Mouse (Mus musculus) midbrain, embryonic 14.5 days (tissue): ENCODE data around the gene Zfp184. TPM values are rescaled to one million over a fixed set of nuclear protein-coding genes. Genes with fewer than 3 reads are reported as not detected.
A peak's percentile ranks its signal among the peaks of the same experiment; 100 is the strongest.

Experiments
- ATAC-seq: fragments of 200-750 bp; cut with Nextera tagmentation; 2 replicates; pipeline ENCODE4 v1.8.0; 2017; ENCODE audit warnings: moderate number of reproducible peaks, moderate library complexity; ENCODE audit not compliant: low FRiP score, low TSS enrichment
- DNase-seq: peaks from one replicate; pipeline ENCODE4 v3.0.0-alpha.2; 2015
- H3K27ac ChIP-seq: fragments of 300-500 bp; sonication (generic); replicated peaks from 2 replicates; pipeline ENCODE4 v1.5.1; 2014; ENCODE audit warnings: mild to moderate bottlenecking, low read depth, low read length, moderate library complexity
- H3K27me3 ChIP-seq: fragments of 300-500 bp; sonication (generic); 2 replicates; pipeline ENCODE4 v1.6.1; 2014; ENCODE audit warnings: low read length, control low read depth, mixed read lengths; ENCODE audit not compliant: control insufficient read depth, insufficient read depth
- H3K36me3 ChIP-seq: fragments of 300-500 bp; sonication (generic); 2 replicates; pipeline ENCODE4 v1.6.1; 2014; ENCODE audit warnings: low read length, control low read depth; ENCODE audit not compliant: control insufficient read depth, insufficient read depth
- H3K4me1 ChIP-seq: fragments of 300-500 bp; sonication (generic); 2 replicates; pipeline ENCODE4 v1.6.1; 2014; ENCODE audit warnings: mild to moderate bottlenecking, antibody characterized with exemption, low read length, control low read depth; ENCODE audit not compliant: control insufficient read depth, insufficient read depth
- H3K4me2 ChIP-seq: fragments of 300-500 bp; sonication (generic); 2 replicates; pipeline ENCODE4 v1.6.1; 2014; ENCODE audit warnings: mild to moderate bottlenecking, low read length, moderate library complexity
- H3K4me3 ChIP-seq: fragments of 300-500 bp; sonication (generic); replicated peaks from 2 replicates; pipeline ENCODE4 v1.5.1; 2014; ENCODE audit warnings: low read depth, low read length
- H3K9ac ChIP-seq: fragments of 300-500 bp; sonication (generic); replicated peaks from 2 replicates; pipeline ENCODE4 v1.6.1; 2014; ENCODE audit warnings: mild to moderate bottlenecking, low read length, moderate library complexity
- H3K9me3 ChIP-seq: fragments of 300-500 bp; sonication (generic); 2 replicates; pipeline ENCODE4 v1.6.1; 2016; ENCODE audit warnings: low read length, control low read depth, mixed read lengths; ENCODE audit not compliant: control insufficient read depth
- WGBS: fragments of 180-500 bp; shearing (Covaris S2); extraction: QIAGEN DNeasy Blood & Tissue Kit; methylation state at CpG from one replicate; pipeline ENCODE4 v1.1.7; 2014; 5-methylcytosine and 5-hydroxymethylcytosine counted together
- polyA plus RNA-seq: library from polyadenylated mRNA; unstranded; fragments of >200 nt; fragmentation: Nextera tagmentation; extraction: Ambion mirVana; gene quantifications from 2 replicates; pipeline ENCODE4 v1.2.1, GENCODE M21; 2014

Zfp184 gene
- polyA plus RNA-seq, 1 experiment from 2014 or later = 18.2 TPM

- Histone ChIP-seq H3K9me3 (no peaks in the 10 kb centered on the region), H3K9ac (no peak overlapping the region), H3K4me2 (peak overlapping the region; percentile 48), H3K27ac (no peak overlapping the region), H3K27me3 (peaks cover 62% of the 10 kb centered on the region), H3K4me1 (0 out of 2 replicates have a peak, but pooled peaks cover 5% of the 10 kb centered on the region), H3K4me3 (peak overlapping the region; percentile 11; the same call in 1 of the 2 replicates), H3K36me3 (no peaks in the 10 kb centered on the region)
- under 1% methylated on average over 16 of the region's 16 CpGs for WGBS
- no peak for DNase-seq
- no peak for ATAC-seq
Measured at GRCm38 (mm10) chr13:21917992-21918391, 26.9 kb upstream of the Zfp184 start.

DNA sequence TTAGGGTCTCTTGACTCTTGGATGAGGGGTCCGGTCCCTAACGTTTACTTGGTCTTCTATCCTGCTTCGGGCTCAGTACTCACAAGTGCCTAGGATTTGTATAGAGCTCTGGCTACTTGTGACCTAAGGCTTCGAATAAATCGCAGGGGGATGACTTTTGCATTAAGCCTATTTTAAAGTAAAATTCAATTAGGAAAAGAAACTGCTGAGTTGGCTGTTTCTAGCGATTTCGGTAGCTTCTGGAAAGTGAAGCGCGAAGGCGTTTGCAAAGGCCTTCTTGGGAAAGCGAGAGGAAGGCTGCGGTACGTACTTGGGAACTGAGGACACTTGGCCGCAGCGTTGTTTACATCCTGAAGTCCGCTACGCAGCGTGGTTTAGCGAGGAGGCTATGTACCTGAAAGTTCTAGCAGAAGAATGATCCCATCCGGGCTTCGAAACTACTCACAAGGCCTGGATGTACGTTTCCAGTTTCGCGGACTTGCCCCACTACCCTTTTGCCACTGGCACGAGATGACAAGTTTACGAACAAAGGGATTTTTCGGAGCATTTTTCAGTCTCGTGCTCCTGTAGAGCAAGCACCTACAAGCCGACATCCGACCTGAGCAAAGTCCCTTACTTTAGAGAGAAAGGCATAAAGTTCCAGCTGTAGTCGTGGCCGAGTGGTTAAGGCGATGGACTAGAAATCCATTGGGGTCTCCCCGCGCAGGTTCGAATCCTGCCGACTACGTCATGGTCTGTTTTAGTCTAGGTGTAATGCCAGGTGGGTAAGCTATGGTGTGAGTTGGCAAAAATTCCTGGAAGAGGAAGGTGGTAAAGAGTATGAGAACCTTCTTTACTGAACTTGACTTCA lies 26.1 kb upstream of the Zfp184 start:
- DNase-seq (peak; percentile 66), ATAC-seq (0 out of 2 replicates have a peak, but pooled peaks have one; percentile 46)
- H3K36me3 ChIP-seq = no peaks in the 10 kb centered on the region
- peaks cover 58% of the 10 kb centered on the region for H3K27me3 ChIP-seq
- peak overlapping the region; percentile 48 for H3K4me2 ChIP-seq
- no peak overlapping the region for H3K27ac ChIP-seq
- H3K4me1 ChIP-seq = 0 out of 2 replicates have a peak, but pooled peaks cover 5% of the 10 kb centered on the region
- no peak overlapping the region for H3K9ac ChIP-seq
- under 1% methylated on average over 38 of the region's 38 CpGs for WGBS
- no peaks in the 10 kb centered on the region for H3K9me3 ChIP-seq
- H3K4me3 ChIP-seq = peak overlapping the region; percentile 27

GRCm38 (mm10) chr13:21919836-21920431 lies 25.0 kb upstream of the Zfp184 start:
- no peaks in the 10 kb centered on the region for H3K9me3 ChIP-seq
- peaks cover 49% of the 10 kb centered on the region for H3K27me3 ChIP-seq
- 0 out of 2 replicates have a peak, but pooled peaks cover 5% of the 10 kb centered on the region for H3K4me1 ChIP-seq
- no peak overlapping the region for H3K4me2 ChIP-seq
- no peak overlapping the region for H3K4me3 ChIP-seq
- ATAC-seq = no peak
- H3K27ac ChIP-seq = no peak overlapping the region
- H3K9ac ChIP-seq = no peak overlapping the region
- H3K36me3 ChIP-seq = no peaks in the 10 kb centered on the region
- no peak for DNase-seq
- WGBS = 5% methylated on average over 11 of the region's 11 CpGs

GRCm38 (mm10) chr13:21920681-21921233 lies 24.1 kb upstream of the Zfp184 start:
- DNase-seq (no peak), ATAC-seq (no peak)
- WGBS = 29% methylated on average over 8 of the region's 8 CpGs
- H3K4me2 ChIP-seq = no peak overlapping the region
- H3K4me3 ChIP-seq = no peak overlapping the region
- no peak overlapping the region for H3K27ac ChIP-seq
- peaks cover 44% of the 10 kb centered on the region for H3K27me3 ChIP-seq
- H3K4me1 ChIP-seq = 0 out of 2 replicates have a peak, but pooled peaks cover 5% of the 10 kb centered on the region
- H3K9ac ChIP-seq = no peak overlapping the region
- no peaks in the 10 kb centered on the region for H3K9me3 ChIP-seq
- H3K36me3 ChIP-seq = no peaks in the 10 kb centered on the region

DNA sequence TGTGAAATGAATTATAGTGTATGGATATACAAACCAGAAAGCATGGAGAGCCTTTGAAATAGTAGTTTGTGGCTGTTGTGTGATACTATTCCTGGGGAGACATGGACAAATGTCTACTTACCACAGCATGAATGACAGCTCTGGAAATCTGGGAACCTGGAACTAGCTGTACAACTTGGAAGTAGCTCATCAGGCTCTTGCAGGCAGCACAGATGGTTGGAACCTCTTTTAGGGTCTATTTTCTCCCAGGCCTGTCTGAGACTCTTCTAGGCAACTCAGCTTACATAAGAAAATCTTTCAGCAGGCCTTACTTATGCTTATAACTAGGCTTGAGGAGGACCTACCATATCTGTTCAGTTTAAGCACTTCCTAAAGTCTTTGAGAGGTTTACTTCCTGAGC lies 21.5 kb upstream of the Zfp184 start:
- Histone ChIP-seq H3K4me3 (no peak overlapping the region), H3K27me3 (peaks cover 21% of the 10 kb centered on the region)

DNA sequence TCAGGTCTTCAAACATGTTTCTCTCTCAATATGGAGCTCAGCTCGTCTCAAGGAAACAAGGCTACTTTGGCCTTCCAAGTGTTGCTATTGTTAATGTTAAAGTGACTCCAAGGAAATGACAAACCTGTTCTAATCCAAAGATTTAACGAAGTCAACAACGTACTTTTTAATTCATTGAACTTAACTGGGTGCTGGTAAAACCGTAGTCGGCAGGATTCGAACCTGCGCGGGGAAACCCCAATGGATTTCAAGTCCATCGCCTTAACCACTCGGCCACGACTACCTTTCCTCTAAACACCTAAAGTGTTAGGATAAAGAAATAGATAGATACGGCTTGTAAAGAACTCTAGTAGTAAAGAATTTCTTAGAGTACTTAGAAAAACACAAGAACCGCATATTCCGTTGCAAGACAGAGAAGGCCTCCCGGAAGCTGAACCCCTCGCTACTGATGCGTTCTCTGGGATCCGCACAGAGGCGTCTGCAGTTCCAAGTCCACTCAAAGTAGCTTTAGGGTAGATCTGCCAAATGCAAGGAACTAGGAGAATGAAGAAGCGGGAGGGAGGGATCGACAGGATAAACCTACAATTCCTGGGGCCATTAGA lies 20.1 kb upstream of the Zfp184 start:
- no peak overlapping the region for H3K4me3 ChIP-seq
- no peaks in the 10 kb centered on the region for H3K4me1 ChIP-seq
- no peak overlapping the region for H3K4me2 ChIP-seq
- no peaks in the 10 kb centered on the region for H3K36me3 ChIP-seq
- H3K9ac ChIP-seq = no peak overlapping the region
- peaks cover 9% of the 10 kb centered on the region for H3K27me3 ChIP-seq
- ATAC-seq (no peak), DNase-seq (no peak)
- H3K27ac ChIP-seq = no peak overlapping the region
- H3K9me3 ChIP-seq = no peaks in the 10 kb centered on the region
- 4% methylated on average over 21 of the region's 21 CpGs for WGBS

More for the DNA sequence above, 21.5 kb upstream of the Zfp184 start:
- Histone ChIP-seq H3K27ac (no peak overlapping the region), H3K4me1 (0 out of 2 replicates have a peak, but pooled peaks cover 5% of the 10 kb centered on the region), H3K9ac (no peak overlapping the region), H3K36me3 (no peaks in the 10 kb centered on the region), H3K4me2 (no peak overlapping the region), H3K9me3 (no peaks in the 10 kb centered on the region)
- no peak for ATAC-seq
- DNase-seq = no peak

- no peak overlapping the region for H3K4me3 ChIP-seq
- no peak overlapping the region for H3K4me2 ChIP-seq
- no peak overlapping the region for H3K9ac ChIP-seq
- H3K4me1 ChIP-seq = no peaks in the 10 kb centered on the region
- H3K27me3 ChIP-seq = no peaks in the 10 kb centered on the region
- no peaks in the 10 kb centered on the region for H3K36me3 ChIP-seq
- ATAC-seq = no peak
- no peak overlapping the region for H3K27ac ChIP-seq
- no peak for DNase-seq
- H3K9me3 ChIP-seq = no peaks in the 10 kb centered on the region
- WGBS = 13% methylated on average over 10 of the region's 10 CpGs
Measured at GRCm38 (mm10) chr13:21930981-21931380, 13.9 kb upstream of the Zfp184 start.

GRCm38 (mm10) chr13:21931740-21932139 lies 13.2 kb upstream of the Zfp184 start:
- H3K27ac ChIP-seq = no peak overlapping the region
- H3K4me3 ChIP-seq = no peak overlapping the region
- whole genome bisulfite sequencing = 56% methylated on average over 6 of the region's 6 CpGs
- H3K4me1 ChIP-seq = no peaks in the 10 kb centered on the region
- no peaks in the 10 kb centered on the region for H3K9me3 ChIP-seq
- DNase-seq (no peak), ATAC-seq (no peak)
- H3K36me3 ChIP-seq = no peaks in the 10 kb centered on the region
- H3K4me2 ChIP-seq = no peak overlapping the region
- no peak overlapping the region for H3K9ac ChIP-seq
- 0 out of 2 replicates have a peak, but pooled peaks cover 3% of the 10 kb centered on the region for H3K27me3 ChIP-seq
